Mouse (Mus musculus) ES-E14 (cell line): ENCODE measurements around the gene Tctex1d2.

Experiments used
- CHD2 ChIP-seq: IDR thresholded peaks from 2 replicates; pipeline ENCODE4 v1.6.1; 2014; ENCODE audit warnings: mild to moderate bottlenecking, low read depth, low read length, inconsistent platforms
- HCFC1 ChIP-seq: IDR thresholded peaks from 2 replicates; pipeline ENCODE4 v1.6.1; 2012; ENCODE audit warnings: low read length, inconsistent platforms, borderline replicate concordance; ENCODE audit not compliant: insufficient read depth
- MAFK ChIP-seq: IDR thresholded peaks from 2 replicates; pipeline ENCODE4 v1.6.1; 2014; ENCODE audit warnings: mild to moderate bottlenecking, low read depth, low read length, inconsistent platforms; ENCODE audit not compliant: insufficient read depth
- ZC3H11A ChIP-seq: IDR thresholded peaks from 2 replicates; pipeline ENCODE4 v1.6.1; 2012; ENCODE audit warnings: low read depth, mild to moderate bottlenecking, inconsistent platforms, low read length, borderline replicate concordance
- ZNF384 ChIP-seq: IDR thresholded peaks from 2 replicates; pipeline ENCODE4 v1.6.1; 2012; ENCODE audit warnings: low read depth, low read length, inconsistent platforms

DNA sequence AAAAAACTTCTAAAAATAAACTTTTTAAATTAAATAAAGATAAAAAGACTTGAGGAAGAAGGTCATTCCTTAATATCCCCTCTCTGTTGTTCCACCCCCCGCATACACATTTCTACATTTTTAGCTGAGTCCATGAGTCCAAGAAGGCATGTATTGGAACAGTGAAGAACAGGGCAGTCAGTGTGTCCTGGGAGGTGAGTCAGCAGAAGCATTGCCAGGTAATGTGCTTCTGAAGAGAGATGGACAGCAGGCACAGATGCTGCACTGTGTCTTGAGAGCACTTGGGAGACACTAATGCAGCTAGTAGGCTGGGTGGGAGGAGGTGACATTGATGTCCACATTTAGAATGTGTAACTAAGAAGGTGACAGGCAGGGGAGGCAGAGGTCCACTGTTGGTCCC lies 17.8 kb downstream of the Tctex1d2 start:
- TF ChIP-seq HCFC1 (no peak), CHD2 (no peak), ZC3H11A (no peak), ZNF384 (no peak), MAFK (no peak)
